Mouse (Mus musculus) ES-E14 (cell line): ENCODE measurements at regions not wholly inside any gene's neighbourhood (a gene's known extent, or its start where the extent isn't known, plus 50 kb on each side); places are given as distances from the start of the nearest gene placed in this dataset.
A peak's percentile ranks its signal among the peaks of the same experiment; 100 is the strongest.

Experiments used
- DNase-seq: peaks from one replicate; pipeline ENCODE4 v3.0.0-alpha.2; 2013; ENCODE audit warnings: low read depth, low spot score
- H3K27ac ChIP-seq: 2 replicates; pipeline ENCODE4 v1.5.1; 2012; ENCODE audit warnings: low read depth, mild to moderate bottlenecking, low read length, moderate library complexity, mixed read lengths; ENCODE audit not compliant: poor library complexity, insufficient read depth, severe bottlenecking
- H3K36me3 ChIP-seq: 2 replicates; pipeline ENCODE4 v1.6.1; 2012; ENCODE audit warnings: mild to moderate bottlenecking, low read length, moderate library complexity, mixed read lengths; ENCODE audit not compliant: control insufficient read depth, poor library complexity, insufficient read depth, severe bottlenecking
- H3K4me1 ChIP-seq, 2 experiments: fragments of 150-350 bp in 1 of 2; sonication (generic) in 1 of 2; 2 replicates each; pipeline ENCODE4 v1.6.1; 2012; ENCODE audit warnings: low read length in 2 of 2, mild to moderate bottlenecking in 1 of 2, mixed read lengths in 1 of 2; ENCODE audit not compliant: control insufficient read depth in 2 of 2, insufficient read depth in 2 of 2, poor library complexity in 1 of 2
- H3K4me3 ChIP-seq, 2 experiments: fragments of 150-350 bp in 1 of 2; sonication (generic) in 1 of 2; 2 replicates each; pipeline ENCODE4 v1.5.1; 2012; ENCODE audit warnings: low read length in 2 of 2, low read depth in 1 of 2, mild to moderate bottlenecking in 1 of 2, mixed read lengths in 1 of 2; ENCODE audit not compliant: insufficient read depth in 1 of 2, poor library complexity in 1 of 2, severe bottlenecking in 1 of 2
- H3K9ac ChIP-seq: 2 replicates; pipeline ENCODE4 v1.6.1; 2012; ENCODE audit warnings: low read depth, mild to moderate bottlenecking, low read length, mixed read lengths; ENCODE audit not compliant: poor library complexity, insufficient read depth, severe bottlenecking
- H3K9me3 ChIP-seq: fragments of 150-350 bp; sonication (generic); 2 replicates; pipeline ENCODE4 v1.6.1; 2012; ENCODE audit warnings: low read depth, mild to moderate bottlenecking, low read length; ENCODE audit not compliant: control insufficient read depth, insufficient read depth
- CHD2 ChIP-seq: IDR thresholded peaks from 2 replicates; pipeline ENCODE4 v1.6.1; 2014; ENCODE audit warnings: mild to moderate bottlenecking, low read depth, low read length, inconsistent platforms
- HCFC1 ChIP-seq: IDR thresholded peaks from 2 replicates; pipeline ENCODE4 v1.6.1; 2012; ENCODE audit warnings: low read length, inconsistent platforms, borderline replicate concordance; ENCODE audit not compliant: insufficient read depth
- MAFK ChIP-seq: IDR thresholded peaks from 2 replicates; pipeline ENCODE4 v1.6.1; 2014; ENCODE audit warnings: mild to moderate bottlenecking, low read depth, low read length, inconsistent platforms; ENCODE audit not compliant: insufficient read depth
- ZC3H11A ChIP-seq: IDR thresholded peaks from 2 replicates; pipeline ENCODE4 v1.6.1; 2012; ENCODE audit warnings: low read depth, mild to moderate bottlenecking, inconsistent platforms, low read length, borderline replicate concordance
- ZNF384 ChIP-seq: IDR thresholded peaks from 2 replicates; pipeline ENCODE4 v1.6.1; 2012; ENCODE audit warnings: low read depth, low read length, inconsistent platforms
- in situ Hi-C, 2 experiments: fragments of 600-800 bp; cut with MboI; formaldehyde crosslinking; loops; one replicate each; pipeline ENCODE4 v1.15.1; 2025; ENCODE audit warnings: low sequenced_read_pairs in 2 of 2, inconsistent platforms in 1 of 2; ENCODE audit not compliant: unreplicated experiment in 2 of 2

- Histone ChIP-seq H3K4me3 (no peak overlapping the region), H3K4me1 (peaks cover 3% of the 10 kb centered on the region in 2 experiments; a peak in 3 of 4 replicates), H3K9ac (no peak overlapping the region), H3K27ac (no peak overlapping the region), H3K36me3 (no peaks in the 10 kb centered on the region), H3K9me3 (no peaks in the 10 kb centered on the region)
- in situ Hi-C loops, result no loop called here
- no peak for DNase-seq
- TF ChIP-seq ZNF384 (no peak), CHD2 (no peak), HCFC1 (no peak), MAFK (no peak), ZC3H11A (no peak)
Observed at GRCm38 (mm10) chr14:105822653-105823052, 74.0 kb downstream of the Spry2 start.

DNA sequence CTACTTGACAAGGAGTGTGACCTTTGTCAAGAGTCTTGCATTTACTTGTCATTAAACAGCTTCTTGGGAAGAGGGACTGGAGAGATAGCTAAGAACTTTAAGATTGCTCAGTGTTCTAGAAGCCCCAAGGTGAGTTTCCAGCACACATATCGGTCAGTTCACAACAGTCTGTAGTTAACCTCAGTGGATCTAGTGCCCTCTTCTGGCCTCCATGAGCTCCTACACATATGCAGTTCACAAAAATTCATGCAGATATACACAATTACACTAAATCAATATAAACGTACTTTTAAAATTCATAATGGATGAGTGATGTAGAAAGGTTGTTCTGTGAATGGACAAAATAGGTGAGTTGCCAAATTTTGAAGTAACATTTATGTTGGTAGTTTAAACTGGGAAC lies 77.1 kb downstream of the Spry2 start:
- no peaks in the 10 kb centered on the region for H3K9me3 ChIP-seq
- no peak overlapping the region for H3K4me3 ChIP-seq
- H3K27ac ChIP-seq, result no peak overlapping the region
- TF ChIP-seq MAFK, result no peak
- TF ChIP-seq ZNF384, result no peak
- no peak for TF ChIP-seq HCFC1
- TF ChIP-seq CHD2, result no peak
- TF ChIP-seq ZC3H11A, result no peak
- DNase-seq, result no peak
- H3K36me3 ChIP-seq, result no peaks in the 10 kb centered on the region
- peaks cover 3% of the 10 kb centered on the region in 2 experiments; a peak in 3 of 4 replicates for H3K4me1 ChIP-seq
- no peak overlapping the region for H3K9ac ChIP-seq
- in situ Hi-C loops, result no loop called here

DNA sequence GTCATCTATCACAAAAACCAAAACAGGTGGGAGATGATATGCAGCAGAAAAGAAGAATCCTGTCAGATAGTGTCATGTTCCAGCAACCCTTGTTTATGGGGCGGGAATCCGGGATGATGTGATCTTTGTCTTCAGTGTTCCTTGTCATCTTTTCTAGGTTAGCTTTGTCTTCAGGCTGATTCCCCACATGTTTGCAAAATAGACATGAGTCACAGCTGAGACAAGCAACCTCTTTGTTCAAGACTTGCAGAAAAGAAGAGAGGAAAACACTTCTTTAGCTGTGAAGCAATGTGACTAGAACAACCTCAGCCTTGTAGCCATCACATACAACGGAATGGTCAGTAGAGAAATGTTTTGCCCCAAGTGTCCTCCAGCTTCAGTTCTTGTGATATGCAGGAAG lies 77.8 kb downstream of the Spry2 start:
- H3K36me3 ChIP-seq, result no peaks in the 10 kb centered on the region
- H3K4me3 ChIP-seq, result no peak overlapping the region
- no peak overlapping the region for H3K27ac ChIP-seq
- no peak for TF ChIP-seq CHD2
- TF ChIP-seq MAFK, result no peak
- TF ChIP-seq ZC3H11A, result no peak
- no peak for TF ChIP-seq ZNF384
- no peak for TF ChIP-seq HCFC1
- no peaks in the 10 kb centered on the region for H3K9me3 ChIP-seq
- in situ Hi-C loops, result no loop called here
- H3K4me1 ChIP-seq, result no peaks in the 10 kb centered on the region; a peak in 1 of 4 replicates
- H3K9ac ChIP-seq, result no peak overlapping the region
- no peak for DNase-seq

- in situ Hi-C loops, result no loop called here
- TF ChIP-seq ZC3H11A (0 out of 2 replicates have a peak, but pooled peaks have one; percentile 2), CHD2 (no peak)
- no peaks in the 10 kb centered on the region for H3K36me3 ChIP-seq
- H3K27ac ChIP-seq, result no peak overlapping the region
- no peak for DNase-seq
- H3K9ac ChIP-seq, result no peak overlapping the region
- no peak overlapping the region for H3K4me3 ChIP-seq
- no peaks in the 10 kb centered on the region for H3K9me3 ChIP-seq
- H3K4me1 ChIP-seq, result no peaks in the 10 kb centered on the region; a peak in 1 of 4 replicates
Observed at GRCm38 (mm10) chr14:105817481-105817880, 79.1 kb downstream of the Spry2 start.

GRCm38 (mm10) chr14:105815827-105816226 lies 80.8 kb downstream of the Spry2 start:
- H3K36me3 ChIP-seq, result no peaks in the 10 kb centered on the region
- H3K4me1 ChIP-seq, result no peaks in the 10 kb centered on the region; a peak in 1 of 4 replicates
- H3K27ac ChIP-seq, result no peak overlapping the region
- no peak for DNase-seq
- H3K9ac ChIP-seq, result no peak overlapping the region
- H3K4me3 ChIP-seq, result no peak overlapping the region
- no peaks in the 10 kb centered on the region for H3K9me3 ChIP-seq
- in situ Hi-C loops, result no loop called here
- no peak for TF ChIP-seq CHD2
- no peak for TF ChIP-seq MAFK
- no peak for TF ChIP-seq ZNF384
- TF ChIP-seq HCFC1, result no peak
- TF ChIP-seq ZC3H11A, result no peak
